Mouse (Mus musculus) brain, embryonic 18.5 days (tissue): Measurements from ENCODE around the gene Spata4.
"Not testable (repeated sequence)": the region's sequence is repeated elsewhere in the genome, so short reads cannot be mapped to it uniquely, and the experiment has no call there.

Experiments
- DNase-seq: peaks from one replicate; pipeline ENCODE4 v3.0.0-alpha.2; 2012; ENCODE audit warnings: low read depth, low spot score

Spata4 gene

GRCm38 (mm10) chr8:54600671-54601251 is at the start of gene Spata4:
Spata4 (plus strand) TSS chr8:54600781.
- no peak for DNase-seq

- DNase-seq: no peak
Measured at GRCm38 (mm10) chr8:54554921-54555320, 45.7 kb upstream of the Spata4 start.

GRCm38 (mm10) chr8:54562137-54562536 is 38.4 kb upstream of the Spata4 start:
- DNase-seq: no peak

GRCm38 (mm10) chr8:54565181-54565580 is 35.4 kb upstream of the Spata4 start:
- DNase-seq: no peak

- no peak for DNase-seq
Measured at GRCm38 (mm10) chr8:54565603-54566260, 34.8 kb upstream of the Spata4 start.

- peak; percentile 18 for DNase-seq
Measured at GRCm38 (mm10) chr8:54567168-54567567, 33.4 kb upstream of the Spata4 start.

GRCm38 (mm10) chr8:54570618-54571609 is 29.7 kb upstream of the Spata4 start:
- no peak for DNase-seq

GRCm38 (mm10) chr8:54581436-54581835 is 19.1 kb upstream of the Spata4 start:
- no peak for DNase-seq

GRCm38 (mm10) chr8:54582886-54583285 is 17.7 kb upstream of the Spata4 start:
- DNase-seq: no peak

GRCm38 (mm10) chr8:54594634-54595033 is 5.9 kb upstream of the Spata4 start:
- DNase-seq: no peak

- no peak for DNase-seq
Measured at GRCm38 (mm10) chr8:54596051-54596450, 4.5 kb upstream of the Spata4 start.

- DNase-seq: no peak
Measured at GRCm38 (mm10) chr8:54596940-54597339, 3.6 kb upstream of the Spata4 start.

GRCm38 (mm10) chr8:54597386-54597785 is 3.2 kb upstream of the Spata4 start:
- DNase-seq: no peak

GRCm38 (mm10) chr8:54603440-54603839 is 2.9 kb downstream of the Spata4 start:
- DNase-seq: no peak

- no peak for DNase-seq
Measured at GRCm38 (mm10) chr8:54609336-54609735, 8.8 kb downstream of the Spata4 start.

- no peak for DNase-seq
Measured at GRCm38 (mm10) chr8:54610238-54610637, 9.7 kb downstream of the Spata4 start.

- DNase-seq: not testable (repeated sequence)
Measured at GRCm38 (mm10) chr8:54616710-54617109, 16.1 kb downstream of the Spata4 start.

GRCm38 (mm10) chr8:54638634-54639033 is 38.1 kb downstream of the Spata4 start:
- DNase-seq: no peak
